7 mouse cellular contexts compared by ENCODE assay signal in genomic region chr16:43801791-43802307, GRCm38 (mm10). TPM values are rescaled to one million over a fixed set of nuclear protein-coding genes. Genes with fewer than 3 reads are reported as not detected.
DNase-seq lines count a peak whose midpoint lies in the region; ATAC-seq and TF ChIP-seq lines count a peak whose summit lies in the region.

No protein-coding gene starts in this region.

- ATAC-seq in activated CD4-positive, CD25-positive, alpha-beta regulatory T cell, adult 4 months = peak; percentile 80
- ATAC-seq in common myeloid progenitor, adult 5-6 weeks (replicated peaks; ENCODE audit: low read depth, poor library complexity, severe bottlenecking) = peak; percentile 90
- ATAC-seq in inflammation-experienced regulatory T-cells, adult 6 months = peak; percentile 94
- peak; percentile 42; the same call in 1 of the 2 replicates for ATAC-seq in midbrain, embryonic 12.5 days (ENCODE audit: low FRiP score, low read depth)

- peak overlapping the region; percentile 59 for H3K4me2 ChIP-seq in midbrain, embryonic 12.5 days (replicated peaks)

- 0 out of 2 replicates have a peak overlapping the region, but pooled peaks have one; percentile 39 for H3K9ac ChIP-seq in midbrain, embryonic 12.5 days (replicated peaks)

- H3K4me1 ChIP-seq in midbrain, embryonic 12.5 days = peaks cover 25% of the 10 kb centered on the region
- H3K4me1 ChIP-seq in small intestine, adult 2 months (ENCODE audit: control insufficient read depth, insufficient read depth, insufficient read length, low read length) = peaks cover 4% of the 10 kb centered on the region; the same call in 1 of the 2 replicates

- WGBS in midbrain, embryonic 12.5 days = 3% methylated on average over 18 of the region's 18 CpGs
- WGBS in small intestine, adult 2 months = 3% methylated on average over 18 of the region's 18 CpGs

- intact Hi-C loops in gastrocnemius, postnatal 14 days (cut with DNase I; ENCODE audit: low total_unique reads) = no loop called here
- intact Hi-C loops in left cerebral cortex, postnatal 4 days (cut with DNase I) = loop anchor here (10.0 kb wide), 1 partner anchor 287 kb away; no protein-coding TSS in a partner anchor

- TF ChIP-seq CTCF in small intestine, adult 2 months (IDR thresholded peaks at IDR 0.05; ENCODE audit: extremely low read depth, insufficient read length, insufficient replicate concordance, low read depth, low read length) = peak; percentile 73; the same call in 1 of the 2 replicates

- no peak for TF ChIP-seq POLR2A in small intestine, adult 2 months (IDR thresholded peaks at IDR 0.05; ENCODE audit: low read depth, low read length)

- H3K9me3 ChIP-seq in midbrain, embryonic 12.5 days = 0 out of 2 replicates have a peak, but pooled peaks cover 1% of the 10 kb centered on the region

- peak overlapping the region; percentile 39 for H3K4me3 ChIP-seq in midbrain, embryonic 12.5 days
- peak overlapping the region; percentile 72 for H3K4me3 ChIP-seq in small intestine, adult 2 months (ENCODE audit: low read depth, low read length)

- H3K27me3 ChIP-seq in midbrain, embryonic 12.5 days = peaks cover 10% of the 10 kb centered on the region; the same call in 1 of the 2 replicates
- no peaks in the 10 kb centered on the region; the same call in 1 of the 2 replicates for H3K27me3 ChIP-seq in small intestine, adult 2 months (ENCODE audit: control insufficient read depth, insufficient read depth, low read length)

- DNase-seq in gastrocnemius, postnatal 14 days = peak; percentile 81
- peak; percentile 80 for DNase-seq in left cerebral cortex, postnatal 4 days

- no peak overlapping the region for H3K27ac ChIP-seq in midbrain, embryonic 12.5 days (replicated peaks)
- no peak overlapping the region for H3K27ac ChIP-seq in small intestine, adult 2 months (ENCODE audit: insufficient read depth, low read depth, low read length)

- H3K36me3 ChIP-seq in midbrain, embryonic 12.5 days = no peaks in the 10 kb centered on the region
- H3K36me3 ChIP-seq in small intestine, adult 2 months (ENCODE audit: control insufficient read depth, insufficient read depth, low read length) = no peaks in the 10 kb centered on the region

RNA-seq across cellular contexts. Expression of gene Drd3, which starts 48.0 kb away (rescaled TPM):
- not detected for polyA plus RNA-seq in activated CD4-positive, CD25-positive, alpha-beta regulatory T cell, adult 4 months (2017; shearing (Covaris generic))
- not detected in 2 replicates for total RNA-seq in common myeloid progenitor, adult 5-6 weeks (2017)
- not detected for total RNA-seq in gastrocnemius, postnatal 14 days (2021)
- not detected for polyA plus RNA-seq in inflammation-experienced regulatory T-cells, adult 6 months (2017; shearing (Covaris generic))
- under 1 TPM; 0.26 to 0.46 TPM for total RNA-seq in left cerebral cortex, postnatal 4 days (2021)
- not detected in 2 replicates for polyA plus RNA-seq in midbrain, embryonic 12.5 days (2016; fragmentation: Nextera tagmentation; extraction: Ambion mirVana)
- polyA plus RNA-seq in small intestine, adult 2 months (2012; rRNA removed) = 0.20 and 0.25 TPM in 2 replicates

Comparison
In these comparisons a context has a peak if more than half of its experiments do, and no peak if none do; other contexts are left out.
1. ATAC-seq: peak in every context shown above with its lines; median percentile 94 in inflammation-experienced regulatory T-cells, adult 6 months; 90 in common myeloid progenitor, adult 5-6 weeks; 80 in activated CD4-positive, CD25-positive, alpha-beta regulatory T cell, adult 4 months; 42 in midbrain, embryonic 12.5 days.